Mouse (Mus musculus) midbrain, postnatal 0 days (tissue): Measurements from ENCODE around the gene Rasal2. TPM values are rescaled to one million over a fixed set of nuclear protein-coding genes. Genes with fewer than 3 reads are reported as not detected.

Source experiments
- ATAC-seq: fragments of 200-750 bp; cut with Nextera tagmentation; 2 replicates; pipeline ENCODE4 v1.8.0; 2017; ENCODE audit warnings: moderate number of reproducible peaks, mild to moderate bottlenecking, moderate TSS enrichment, moderate library complexity; ENCODE audit not compliant: low FRiP score
- DNase-seq: peaks from one replicate; pipeline ENCODE4 v3.0.0-alpha.2; 2015; ENCODE audit warnings: low spot score
- H3K27ac ChIP-seq: fragments of 300-500 bp; sonication (generic); 2 replicates; pipeline ENCODE4 v1.5.1; 2014; ENCODE audit warnings: low read depth, mild to moderate bottlenecking, low read length, mixed read lengths
- H3K27me3 ChIP-seq: fragments of 300-500 bp; sonication (generic); 2 replicates; pipeline ENCODE4 v1.6.1; 2014; ENCODE audit warnings: low read length, control low read depth, mixed read lengths; ENCODE audit not compliant: insufficient read depth
- H3K36me3 ChIP-seq: fragments of 300-500 bp; sonication (generic); 2 replicates; pipeline ENCODE4 v1.6.1; 2014; ENCODE audit warnings: low read length, control low read depth, mixed read lengths; ENCODE audit not compliant: insufficient read depth
- H3K4me1 ChIP-seq: fragments of 300-500 bp; sonication (generic); 2 replicates; pipeline ENCODE4 v1.6.1; 2014; ENCODE audit warnings: mild to moderate bottlenecking, control low read depth, antibody characterized with exemption, low read length, mixed read lengths; ENCODE audit not compliant: insufficient read depth
- H3K4me2 ChIP-seq: fragments of 300-500 bp; sonication (generic); 2 replicates; pipeline ENCODE4 v1.6.1; 2014; ENCODE audit warnings: low read depth, mild to moderate bottlenecking, low read length, mixed read lengths; ENCODE audit not compliant: poor library complexity, severe bottlenecking
- H3K4me3 ChIP-seq: fragments of 300-500 bp; sonication (generic); 2 replicates; pipeline ENCODE4 v1.5.1; 2014; ENCODE audit warnings: low read depth, mild to moderate bottlenecking, low read length, moderate library complexity
- H3K9ac ChIP-seq: fragments of 300-500 bp; sonication (generic); replicated peaks from 2 replicates; pipeline ENCODE4 v1.6.1; 2014; ENCODE audit warnings: mild to moderate bottlenecking, low read length, moderate library complexity, mixed read lengths; ENCODE audit not compliant: poor library complexity, severe bottlenecking
- H3K9me3 ChIP-seq: fragments of 300-500 bp; sonication (generic); 2 replicates; pipeline ENCODE4 v1.6.1; 2016; ENCODE audit warnings: low read length, control low read depth
- CTCF ChIP-seq: IDR thresholded peaks from 2 replicates; pipeline ENCODE4 v1.5.1; 2016; ENCODE audit warnings: antibody characterized with exemption, mild to moderate bottlenecking
- WGBS: fragments of 180-500 bp; shearing (Covaris S2); extraction: QIAGEN DNeasy Blood & Tissue Kit; methylation state at CpG from one replicate; pipeline ENCODE4 v1.1.7; 2014; 5-methylcytosine and 5-hydroxymethylcytosine counted together
- polyA plus RNA-seq: library from polyadenylated mRNA; unstranded; fragments of >200 nt; fragmentation: Nextera tagmentation; extraction: Ambion mirVana; gene quantifications from 2 replicates; pipeline ENCODE4 v1.2.1, GENCODE M21; 2015
- total RNA-seq: library from RNA; depleted of rRNA; stranded (reverse); fragments of >200 nt; gene quantifications from 2 replicates; pipeline ENCODE4 v1.2.3, GENCODE M21; 2014

Gene Rasal2
- total and polyA plus RNA-seq, 2 experiments from 2014 or later = 36.3 to 41.2 TPM

DNA sequence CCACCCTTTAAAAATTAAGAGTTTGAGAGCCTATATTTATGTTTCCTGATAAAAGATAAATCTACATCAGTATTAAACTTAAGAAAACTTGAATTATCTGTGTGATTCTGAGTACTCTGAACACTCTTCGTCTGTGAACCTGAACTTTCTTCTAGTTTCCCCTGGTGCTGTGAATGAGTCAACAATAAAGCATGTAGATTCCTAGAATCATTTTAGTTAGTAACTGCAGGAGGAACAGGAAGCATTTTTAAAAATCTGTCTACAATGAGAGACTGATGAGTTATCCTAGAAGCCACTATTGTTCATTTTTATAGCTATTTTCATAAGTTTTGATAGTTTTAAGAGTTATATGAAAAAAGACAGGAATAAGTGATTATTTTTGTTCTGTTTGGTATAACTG, 111.1 kb downstream of the Rasal2 start:
- DNase-seq (no peak), ATAC-seq (no peak)
- no peaks in the 10 kb centered on the region for H3K27me3 ChIP-seq
- H3K4me1 ChIP-seq = no peaks in the 10 kb centered on the region
- H3K4me3 ChIP-seq = no peak overlapping the region
- WGBS = 90% methylated on average over 1 of the region's 1 CpGs
- no peak overlapping the region for H3K9ac ChIP-seq
- no peaks in the 10 kb centered on the region for H3K9me3 ChIP-seq
- no peak overlapping the region for H3K4me2 ChIP-seq
- no peaks in the 10 kb centered on the region for H3K36me3 ChIP-seq
- H3K27ac ChIP-seq = no peak overlapping the region
- no peak for TF ChIP-seq CTCF

DNA sequence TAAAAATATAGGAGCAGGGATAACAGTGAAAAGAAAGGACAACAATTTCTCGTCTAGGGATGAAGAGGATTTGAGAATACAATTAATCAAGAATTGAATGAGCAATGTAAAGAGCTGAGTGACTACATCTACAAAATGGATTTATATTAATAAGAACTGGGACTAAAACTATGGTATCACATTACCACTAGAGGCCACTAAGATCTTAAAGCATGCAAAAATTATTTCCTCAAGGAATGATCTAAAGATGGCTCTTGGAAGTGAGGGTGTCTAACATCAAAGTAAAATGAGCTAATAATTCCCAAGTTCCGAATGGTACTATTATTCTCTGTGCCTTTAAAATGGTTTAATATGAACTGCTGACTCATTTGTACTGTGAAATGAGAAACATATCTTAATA, 112.8 kb downstream of the Rasal2 start:
- Histone ChIP-seq H3K4me3 (no peak overlapping the region), H3K4me1 (no peaks in the 10 kb centered on the region), H3K36me3 (no peaks in the 10 kb centered on the region), H3K9me3 (no peaks in the 10 kb centered on the region), H3K27me3 (no peaks in the 10 kb centered on the region), H3K27ac (no peak overlapping the region), H3K9ac (no peak overlapping the region), H3K4me2 (no peak overlapping the region)
- WGBS = 75% methylated on average over 2 of the region's 2 CpGs
- ATAC-seq = no peak
- TF ChIP-seq CTCF = peak; percentile 59
- DNase-seq = no peak

DNA sequence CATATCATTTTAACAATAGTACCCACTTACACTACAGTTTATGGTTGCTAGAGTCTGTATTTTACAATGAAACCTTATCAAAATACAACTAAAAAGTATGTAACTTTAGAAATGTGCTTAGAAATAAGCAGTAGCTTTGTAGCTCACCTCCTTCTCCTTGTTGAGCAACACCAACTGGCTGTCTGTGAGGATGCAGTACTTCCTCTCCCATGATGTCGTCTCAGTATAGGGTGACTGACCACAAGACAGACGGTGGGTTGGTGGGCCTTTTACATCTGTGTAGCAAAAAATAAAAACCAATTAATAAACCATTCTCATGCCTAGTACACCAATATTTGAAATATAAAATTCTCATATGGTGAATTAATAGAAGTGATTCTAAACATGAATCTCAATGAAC, 113.4 kb downstream of the Rasal2 start:
- TF ChIP-seq CTCF = no peak
- WGBS = 89% methylated on average over 2 of the region's 2 CpGs
- H3K4me3 ChIP-seq = no peak overlapping the region
- ATAC-seq (no peak), DNase-seq (no peak)
- no peaks in the 10 kb centered on the region for H3K27me3 ChIP-seq
- H3K9me3 ChIP-seq = no peaks in the 10 kb centered on the region
- no peaks in the 10 kb centered on the region for H3K4me1 ChIP-seq
- H3K4me2 ChIP-seq = no peak overlapping the region
- H3K9ac ChIP-seq = no peak overlapping the region
- no peaks in the 10 kb centered on the region for H3K36me3 ChIP-seq
- no peak overlapping the region for H3K27ac ChIP-seq

DNA sequence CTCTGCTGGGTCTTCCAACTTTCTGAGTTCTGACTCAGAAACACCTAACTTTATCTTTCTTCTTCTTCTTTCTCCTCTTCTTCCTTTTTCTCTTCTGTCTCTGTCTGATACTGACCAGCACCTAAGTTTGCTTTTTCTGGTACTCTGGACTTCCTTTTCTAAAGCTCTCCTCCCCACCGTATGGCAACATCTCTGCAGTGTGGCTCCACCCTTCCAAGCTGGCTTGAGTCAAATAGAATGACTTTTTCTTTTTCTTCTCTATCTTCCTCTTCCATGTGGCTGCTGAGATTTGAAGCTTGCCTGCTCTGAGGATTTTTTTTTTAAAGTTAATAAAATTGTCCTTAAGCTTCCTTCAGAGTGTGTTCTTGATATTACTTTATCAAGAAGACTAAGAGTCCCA, 115.3 kb downstream of the Rasal2 start:
- H3K4me1 ChIP-seq = no peaks in the 10 kb centered on the region
- WGBS = 95% methylated on average over 1 of the region's 1 CpGs
- ATAC-seq = no peak

DNA sequence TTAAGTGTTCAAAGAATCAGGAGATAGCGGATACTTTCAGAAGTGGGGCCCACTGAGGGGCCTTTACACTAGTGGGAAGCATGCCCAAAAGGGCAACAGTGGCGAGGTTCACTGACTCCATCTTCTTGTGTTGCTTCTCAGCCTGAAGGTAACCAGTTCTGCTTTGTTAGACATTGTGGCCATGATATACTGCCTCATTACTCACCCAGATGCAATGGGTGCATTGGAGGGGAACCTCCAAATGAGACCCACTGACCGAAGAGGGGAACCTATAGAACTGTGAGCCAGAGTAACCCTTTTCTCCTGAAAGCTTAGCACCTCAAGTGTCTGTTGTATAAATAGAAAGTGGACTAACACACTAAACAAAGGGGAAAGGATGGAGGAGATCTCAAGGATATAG, 116.5 kb downstream of the Rasal2 start:
- H3K27me3 ChIP-seq = no peaks in the 10 kb centered on the region
- WGBS = 90% methylated on average over 3 of the region's 3 CpGs
- ATAC-seq (no peak), DNase-seq (no peak)
- no peaks in the 10 kb centered on the region for H3K4me1 ChIP-seq
- H3K9me3 ChIP-seq = no peaks in the 10 kb centered on the region
- no peaks in the 10 kb centered on the region for H3K36me3 ChIP-seq
- H3K27ac ChIP-seq = no peak overlapping the region
- H3K9ac ChIP-seq = no peak overlapping the region
- no peak for TF ChIP-seq CTCF
- no peak overlapping the region for H3K4me3 ChIP-seq
- H3K4me2 ChIP-seq = no peak overlapping the region

More for the DNA sequence above, 115.3 kb downstream of the Rasal2 start:
- H3K9me3 ChIP-seq = no peaks in the 10 kb centered on the region
- H3K9ac ChIP-seq = no peak overlapping the region
- TF ChIP-seq CTCF = no peak
- DNase-seq = no peak
- no peak overlapping the region for H3K4me3 ChIP-seq
- no peak overlapping the region for H3K27ac ChIP-seq
- no peaks in the 10 kb centered on the region for H3K27me3 ChIP-seq
- H3K36me3 ChIP-seq = no peaks in the 10 kb centered on the region
- H3K4me2 ChIP-seq = no peak overlapping the region

DNA sequence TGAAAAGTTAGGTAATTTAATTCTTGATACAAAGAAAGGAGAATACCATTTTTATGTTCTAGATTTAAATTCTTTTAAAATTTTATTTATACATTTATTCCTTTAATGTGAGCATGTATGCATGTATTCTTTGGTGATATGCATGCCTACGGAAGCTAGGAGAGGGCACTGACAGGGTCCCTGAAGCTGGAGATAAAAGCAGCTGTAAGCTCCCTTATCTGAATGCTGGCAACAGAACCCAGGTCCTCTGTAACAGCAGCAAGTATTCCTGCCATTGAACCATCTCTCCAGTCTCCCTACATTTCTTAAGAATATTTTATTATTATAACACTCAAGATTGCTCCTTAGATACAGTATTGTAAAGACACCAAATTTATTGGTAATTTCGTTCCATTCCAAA, 122.2 kb downstream of the Rasal2 start:
- no peak for TF ChIP-seq CTCF
- 87% methylated on average over 2 of the region's 2 CpGs for WGBS

More for the DNA sequence above, 122.2 kb downstream of the Rasal2 start:
- Histone ChIP-seq H3K9me3 (no peaks in the 10 kb centered on the region), H3K27me3 (no peaks in the 10 kb centered on the region), H3K27ac (no peak overlapping the region), H3K4me2 (no peak overlapping the region), H3K4me3 (no peak overlapping the region), H3K9ac (no peak overlapping the region), H3K36me3 (no peaks in the 10 kb centered on the region), H3K4me1 (no peaks in the 10 kb centered on the region)
- no peak for DNase-seq
- ATAC-seq = no peak
